Mouse (Mus musculus) midbrain, embryonic 14.5 days (tissue): ENCODE measurements around the gene Pde9a. TPM values are rescaled to one million over a fixed set of nuclear protein-coding genes. Genes with fewer than 3 reads are reported as not detected.

Experiments used
- ATAC-seq: fragments of 200-750 bp; cut with Nextera tagmentation; 2 replicates; pipeline ENCODE4 v1.8.0; 2017; ENCODE audit warnings: moderate number of reproducible peaks, moderate library complexity; ENCODE audit not compliant: low FRiP score, low TSS enrichment
- DNase-seq: peaks from one replicate; pipeline ENCODE4 v3.0.0-alpha.2; 2015
- H3K27ac ChIP-seq: fragments of 300-500 bp; sonication (generic); replicated peaks from 2 replicates; pipeline ENCODE4 v1.5.1; 2014; ENCODE audit warnings: mild to moderate bottlenecking, low read depth, low read length, moderate library complexity
- H3K27me3 ChIP-seq: fragments of 300-500 bp; sonication (generic); 2 replicates; pipeline ENCODE4 v1.6.1; 2014; ENCODE audit warnings: low read length, control low read depth, mixed read lengths; ENCODE audit not compliant: control insufficient read depth, insufficient read depth
- H3K36me3 ChIP-seq: fragments of 300-500 bp; sonication (generic); 2 replicates; pipeline ENCODE4 v1.6.1; 2014; ENCODE audit warnings: low read length, control low read depth; ENCODE audit not compliant: control insufficient read depth, insufficient read depth
- H3K4me1 ChIP-seq: fragments of 300-500 bp; sonication (generic); 2 replicates; pipeline ENCODE4 v1.6.1; 2014; ENCODE audit warnings: mild to moderate bottlenecking, antibody characterized with exemption, low read length, control low read depth; ENCODE audit not compliant: control insufficient read depth, insufficient read depth
- H3K4me2 ChIP-seq: fragments of 300-500 bp; sonication (generic); 2 replicates; pipeline ENCODE4 v1.6.1; 2014; ENCODE audit warnings: mild to moderate bottlenecking, low read length, moderate library complexity
- H3K4me3 ChIP-seq: fragments of 300-500 bp; sonication (generic); replicated peaks from 2 replicates; pipeline ENCODE4 v1.5.1; 2014; ENCODE audit warnings: low read depth, low read length
- H3K9ac ChIP-seq: fragments of 300-500 bp; sonication (generic); replicated peaks from 2 replicates; pipeline ENCODE4 v1.6.1; 2014; ENCODE audit warnings: mild to moderate bottlenecking, low read length, moderate library complexity
- H3K9me3 ChIP-seq: fragments of 300-500 bp; sonication (generic); 2 replicates; pipeline ENCODE4 v1.6.1; 2016; ENCODE audit warnings: low read length, control low read depth, mixed read lengths; ENCODE audit not compliant: control insufficient read depth
- WGBS: fragments of 180-500 bp; shearing (Covaris S2); extraction: QIAGEN DNeasy Blood & Tissue Kit; methylation state at CpG from one replicate; pipeline ENCODE4 v1.1.7; 2014; 5-methylcytosine and 5-hydroxymethylcytosine counted together
- polyA plus RNA-seq: library from polyadenylated mRNA; unstranded; fragments of >200 nt; fragmentation: Nextera tagmentation; extraction: Ambion mirVana; gene quantifications from 2 replicates; pipeline ENCODE4 v1.2.1, GENCODE M21; 2014

The Pde9a gene
- polyA plus RNA-seq, 1 experiment from 2014 or later, result 36.5 TPM

DNA sequence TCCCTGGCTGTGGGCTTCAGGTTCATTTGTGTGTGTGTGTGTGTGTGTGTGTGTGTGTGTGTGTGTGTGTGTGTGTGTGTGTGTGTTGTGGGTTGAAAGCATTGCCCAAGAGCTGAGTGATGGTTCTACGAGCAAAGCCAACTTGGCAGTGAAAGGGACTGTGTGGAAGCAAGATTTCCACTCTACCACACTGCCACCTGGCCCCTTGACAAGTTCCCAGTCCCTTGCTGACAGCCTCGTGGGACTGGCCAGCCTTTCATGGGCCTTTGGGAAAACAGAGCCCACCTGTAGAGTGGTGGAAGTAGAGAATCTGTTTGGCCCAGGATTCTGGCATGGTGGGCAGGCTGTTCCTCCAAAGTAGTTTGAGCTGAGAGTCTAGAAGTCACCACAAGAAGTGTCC, 7.8 kb downstream of the Pde9a start:
- WGBS, result 79% methylated on average over 2 of the region's 2 CpGs
- no peak for DNase-seq
- H3K36me3 ChIP-seq, result no peaks in the 10 kb centered on the region
- H3K4me3 ChIP-seq, result no peak overlapping the region
- peaks cover 12% of the 10 kb centered on the region for H3K4me1 ChIP-seq
- H3K4me2 ChIP-seq, result no peak overlapping the region
- no peaks in the 10 kb centered on the region for H3K9me3 ChIP-seq
- H3K9ac ChIP-seq, result no peak overlapping the region
- ATAC-seq, result no peak
- no peak overlapping the region for H3K27ac ChIP-seq
- H3K27me3 ChIP-seq, result no peaks in the 10 kb centered on the region

DNA sequence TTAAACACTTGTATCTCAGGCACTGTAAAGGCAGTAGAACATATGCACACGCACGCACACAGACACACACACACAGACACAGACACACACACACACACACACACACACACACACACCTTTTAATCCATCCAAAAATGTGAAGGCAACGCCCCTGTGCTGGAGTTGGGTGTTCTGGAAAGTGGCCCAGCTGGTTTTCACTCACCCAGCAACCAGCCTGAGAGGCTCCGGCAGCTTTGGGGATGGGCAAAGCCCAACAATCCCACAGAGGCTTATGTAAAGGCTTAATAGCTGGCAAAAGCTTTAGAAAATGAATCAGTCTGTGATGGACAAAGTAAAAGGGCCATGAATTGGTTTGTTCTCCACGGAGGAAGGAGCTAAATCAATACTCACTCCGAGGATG, 14.3 kb downstream of the Pde9a start:
- H3K9ac ChIP-seq, result no peak overlapping the region
- H3K9me3 ChIP-seq, result no peaks in the 10 kb centered on the region
- no peaks in the 10 kb centered on the region for H3K27me3 ChIP-seq
- ATAC-seq (no peak), DNase-seq (no peak)
- WGBS, result 73% methylated on average over 6 of the region's 6 CpGs
- H3K4me2 ChIP-seq, result no peak overlapping the region
- H3K36me3 ChIP-seq, result peaks cover 10% of the 10 kb centered on the region; the same call in 1 of the 2 replicates
- H3K27ac ChIP-seq, result no peak overlapping the region
- peaks cover 6% of the 10 kb centered on the region; the same call in 1 of the 2 replicates for H3K4me1 ChIP-seq
- H3K4me3 ChIP-seq, result no peak overlapping the region

DNA sequence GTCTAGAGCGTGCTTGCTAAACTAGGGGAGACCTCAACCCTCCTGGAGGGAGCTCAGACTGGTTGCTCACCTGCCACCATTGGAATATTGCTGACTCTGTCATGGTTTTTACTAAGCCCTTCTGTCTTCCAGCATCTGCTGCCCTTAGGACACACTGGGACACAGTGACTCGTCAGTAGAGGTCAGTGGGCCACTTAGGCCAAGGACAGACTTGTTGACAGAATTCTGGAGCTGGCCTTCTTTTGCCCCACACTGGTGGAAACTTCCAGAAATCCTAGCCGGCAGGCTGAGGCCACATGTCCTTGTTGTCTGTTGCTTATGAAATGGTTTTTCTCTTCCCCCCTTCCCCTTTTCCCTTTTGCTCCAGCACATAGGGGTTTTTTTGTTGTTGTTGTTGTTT, 15.2 kb downstream of the Pde9a start:
- Histone ChIP-seq H3K36me3 (peaks cover 10% of the 10 kb centered on the region; the same call in 1 of the 2 replicates), H3K9ac (no peak overlapping the region), H3K4me2 (no peak overlapping the region), H3K4me1 (peaks cover 6% of the 10 kb centered on the region; the same call in 1 of the 2 replicates), H3K9me3 (no peaks in the 10 kb centered on the region), H3K27ac (no peak overlapping the region), H3K27me3 (no peaks in the 10 kb centered on the region), H3K4me3 (no peak overlapping the region)
- 95% methylated on average over 3 of the region's 3 CpGs for WGBS
- DNase-seq (no peak), ATAC-seq (no peak)

DNA sequence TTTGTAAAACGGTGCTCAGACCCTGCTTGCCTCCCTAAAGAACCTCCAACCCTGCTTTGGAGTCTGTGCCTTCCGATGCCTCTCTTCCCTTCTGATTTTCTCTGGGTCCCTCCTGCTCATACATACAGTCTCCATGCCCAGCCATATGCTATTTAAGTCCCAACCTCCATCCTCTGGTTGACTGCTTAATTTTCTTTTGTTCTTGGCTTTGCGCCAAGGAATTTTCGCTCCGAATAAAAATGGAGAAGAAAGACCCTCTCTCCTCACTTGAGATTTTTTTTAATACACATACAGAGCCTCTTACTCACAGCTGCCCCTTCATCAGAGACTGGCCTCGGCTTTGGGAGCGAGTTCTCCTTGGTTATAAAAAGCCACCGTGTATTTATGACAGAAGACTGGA, 16.7 kb downstream of the Pde9a start:
- H3K27me3 ChIP-seq, result no peaks in the 10 kb centered on the region
- H3K4me1 ChIP-seq, result peaks cover 6% of the 10 kb centered on the region; the same call in 1 of the 2 replicates
- WGBS, result 52% methylated on average over 8 of the region's 8 CpGs
- no peak overlapping the region for H3K9ac ChIP-seq
- DNase-seq, result peak; percentile 54
- no peak for ATAC-seq
- 0 out of 2 replicates have a peak overlapping the region, but pooled peaks have one; percentile 49 for H3K27ac ChIP-seq
- H3K9me3 ChIP-seq, result no peaks in the 10 kb centered on the region
- H3K4me2 ChIP-seq, result no peak overlapping the region
- no peak overlapping the region for H3K4me3 ChIP-seq
- H3K36me3 ChIP-seq, result peaks cover 10% of the 10 kb centered on the region; the same call in 1 of the 2 replicates

DNA sequence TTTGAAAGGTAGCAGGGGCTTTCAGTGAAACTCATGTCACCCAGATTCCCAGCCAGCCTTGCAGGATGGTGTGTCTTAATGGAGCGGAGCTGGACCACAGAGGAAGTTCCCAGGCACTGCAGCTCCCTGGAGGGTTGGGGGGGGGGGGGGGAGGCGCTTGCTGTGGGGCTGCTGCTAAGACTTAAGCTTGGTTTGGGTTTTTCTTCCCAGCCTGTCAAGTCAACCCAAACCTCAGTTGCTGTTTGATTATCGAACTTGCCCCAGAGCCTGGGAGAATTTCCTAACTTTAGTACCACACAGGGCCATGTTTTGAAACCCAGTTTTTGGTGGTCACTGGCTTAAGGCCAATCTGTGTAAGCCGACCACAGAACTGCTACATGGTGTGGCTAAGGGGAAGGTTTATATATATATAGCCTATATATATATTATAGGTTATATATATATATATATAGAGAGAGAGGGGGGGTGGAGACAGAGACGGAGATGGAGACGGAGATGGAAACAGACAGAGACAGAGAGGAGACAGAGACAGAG, 19.8 kb downstream of the Pde9a start:
- DNase-seq (no peak), ATAC-seq (no peak)
- Histone ChIP-seq H3K36me3 (peaks cover 10% of the 10 kb centered on the region; the same call in 1 of the 2 replicates), H3K27ac (no peak overlapping the region), H3K9ac (no peak overlapping the region), H3K4me1 (peaks cover 21% of the 10 kb centered on the region), H3K27me3 (no peaks in the 10 kb centered on the region), H3K4me3 (no peak overlapping the region), H3K9me3 (no peaks in the 10 kb centered on the region), H3K4me2 (no peak overlapping the region)
- 64% methylated on average over 6 of the region's 6 CpGs for WGBS

DNA sequence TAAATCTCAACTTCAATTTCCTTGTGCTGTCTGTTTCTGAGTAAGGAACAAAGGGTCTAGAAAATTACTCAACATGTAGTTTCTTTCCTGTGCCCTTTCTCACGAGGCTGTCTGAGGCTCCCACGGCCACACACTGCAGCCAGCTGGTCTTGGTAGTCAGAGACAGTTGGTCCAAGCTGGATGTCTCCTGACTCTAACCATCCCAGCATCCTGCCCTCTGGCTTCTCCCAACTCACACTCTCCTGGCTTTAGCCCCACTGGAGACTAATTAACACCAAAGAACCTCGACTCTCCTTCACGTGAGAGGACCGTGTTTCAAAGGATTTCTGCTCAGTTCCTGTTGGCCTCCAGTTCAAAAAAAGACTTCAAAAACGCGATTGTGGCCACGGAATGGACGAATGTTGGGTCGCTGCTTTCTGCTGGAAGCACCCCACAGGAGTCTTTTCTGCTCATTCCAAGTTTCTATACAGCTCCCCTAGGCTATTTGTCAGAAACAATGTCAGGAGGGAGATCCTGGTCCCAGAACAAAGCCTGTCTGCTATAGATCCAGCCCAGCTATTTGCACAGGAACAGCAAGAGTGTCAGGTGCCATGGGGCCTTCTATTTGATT, 23.8 kb downstream of the Pde9a start:
- ATAC-seq, result no peak
- DNase-seq, result peak; percentile 66
- WGBS, result 6% methylated on average over 10 of the region's 10 CpGs

DNA sequence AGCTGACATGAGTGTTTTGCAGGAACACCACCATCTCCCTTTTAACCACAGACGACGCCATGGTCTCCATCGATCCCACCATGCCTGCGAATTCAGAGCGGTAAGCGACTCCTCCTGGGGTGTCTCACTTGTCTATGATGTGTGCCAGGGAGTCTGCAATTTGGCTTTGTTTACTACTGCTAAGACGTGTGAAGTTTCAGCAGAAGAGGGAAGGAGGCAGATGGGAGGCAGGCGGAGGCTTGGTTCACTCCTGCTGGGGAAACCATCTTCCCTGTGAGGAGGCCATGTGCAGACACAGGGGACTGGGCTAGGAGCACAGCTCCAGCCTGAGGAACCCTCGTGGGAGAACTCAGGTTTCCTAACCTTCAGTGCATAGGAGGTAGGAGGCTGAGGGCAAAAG, 29.2 kb downstream of the Pde9a start:
- no peak overlapping the region for H3K4me2 ChIP-seq
- no peaks in the 10 kb centered on the region for H3K9me3 ChIP-seq
- 0 out of 2 replicates have a peak, but pooled peaks cover 10% of the 10 kb centered on the region for H3K4me1 ChIP-seq
- no peak overlapping the region for H3K27ac ChIP-seq
- WGBS, result 86% methylated on average over 9 of the region's 9 CpGs
- no peak overlapping the region for H3K4me3 ChIP-seq
- H3K27me3 ChIP-seq, result no peaks in the 10 kb centered on the region
- no peak for ATAC-seq
- no peak overlapping the region for H3K9ac ChIP-seq
- no peak for DNase-seq
- peaks cover 41% of the 10 kb centered on the region for H3K36me3 ChIP-seq

More for the DNA sequence above, 23.8 kb downstream of the Pde9a start:
- Histone ChIP-seq H3K9me3 (no peaks in the 10 kb centered on the region), H3K27ac (peak overlapping the region; percentile 76), H3K4me3 (no peak overlapping the region), H3K4me1 (peaks cover 19% of the 10 kb centered on the region), H3K36me3 (peaks cover 10% of the 10 kb centered on the region), H3K9ac (no peak overlapping the region), H3K4me2 (no peak overlapping the region), H3K27me3 (no peaks in the 10 kb centered on the region)

DNA sequence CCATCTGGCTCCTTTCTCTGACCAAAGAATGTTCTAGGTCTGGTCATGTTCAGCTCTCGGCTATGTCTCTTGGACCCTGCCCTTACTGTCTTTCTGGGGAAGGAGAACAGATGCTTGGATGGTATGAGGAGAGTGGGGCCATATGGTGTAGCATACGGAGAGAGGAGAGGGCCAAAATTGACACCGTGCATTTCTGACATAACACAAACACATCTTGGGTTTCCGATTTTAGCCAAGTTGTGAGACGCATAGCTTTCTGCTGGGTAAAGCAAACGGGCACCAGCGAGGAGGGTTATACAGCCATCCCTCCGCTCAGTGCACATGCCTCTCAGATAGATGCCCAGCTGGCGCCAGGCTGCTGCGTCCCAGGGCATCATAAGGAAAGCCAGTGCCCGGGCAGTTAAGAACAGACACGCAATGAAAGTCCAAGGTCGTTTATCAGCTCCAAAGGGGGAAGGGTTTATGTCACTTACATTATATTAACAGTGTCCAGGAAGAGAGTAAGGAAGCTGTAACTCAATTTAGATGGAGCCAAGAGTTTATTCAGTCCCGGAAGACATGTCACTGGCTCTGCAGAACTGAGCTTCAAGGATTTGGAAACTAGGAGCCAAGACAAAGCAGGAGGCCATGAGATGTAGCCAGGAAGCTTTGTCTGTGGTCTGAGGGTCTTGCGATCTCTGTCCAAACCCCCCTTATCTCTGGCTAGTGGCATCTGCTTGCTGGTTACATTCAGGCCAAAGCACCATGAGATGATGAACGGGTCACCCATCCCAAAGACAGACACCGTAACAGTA, 33.0 kb downstream of the Pde9a start:
- Histone ChIP-seq H3K4me1 (peaks cover 4% of the 10 kb centered on the region; the same call in 1 of the 2 replicates), H3K4me3 (no peak overlapping the region), H3K36me3 (peaks cover 54% of the 10 kb centered on the region), H3K9me3 (no peaks in the 10 kb centered on the region), H3K9ac (no peak overlapping the region), H3K27ac (no peak overlapping the region; the same call in 1 of the 2 replicates), H3K27me3 (no peaks in the 10 kb centered on the region), H3K4me2 (no peak overlapping the region)
- DNase-seq, result no peak
- no peak for ATAC-seq
- WGBS, result 92% methylated on average over 17 of the region's 17 CpGs
